Mouse (Mus musculus) limb, embryonic 12.5 days (tissue): Measurements from ENCODE around the gene Anp32a. TPM values are rescaled to one million over a fixed set of nuclear protein-coding genes. Genes with fewer than 3 reads are reported as not detected.

Experiments used
- ATAC-seq: fragments of 200-750 bp; cut with Nextera tagmentation; 2 replicates; pipeline ENCODE4 v1.8.0; 2017; ENCODE audit warnings: low read depth, moderate TSS enrichment; ENCODE audit not compliant: insufficient number of reproducible peaks, insufficient read depth, low FRiP score, low TSS enrichment
- H3K27ac ChIP-seq: fragments of 300-500 bp; sonication (generic); 2 replicates; pipeline ENCODE4 v1.5.1; 2016; ENCODE audit warnings: mild to moderate bottlenecking, moderate library complexity
- H3K27me3 ChIP-seq: fragments of 300-500 bp; sonication (generic); 2 replicates; pipeline ENCODE4 v1.6.1; 2016; ENCODE audit warnings: mild to moderate bottlenecking, moderate library complexity
- H3K36me3 ChIP-seq: fragments of 300-500 bp; sonication (generic); 2 replicates; pipeline ENCODE4 v1.6.1; 2016; ENCODE audit warnings: mild to moderate bottlenecking, moderate library complexity
- H3K4me1 ChIP-seq: fragments of 300-500 bp; sonication (generic); replicated peaks from 2 replicates; pipeline ENCODE4 v1.6.1; 2016
- H3K4me2 ChIP-seq: fragments of 300-500 bp; sonication (generic); 2 replicates; pipeline ENCODE4 v1.6.1; 2016; ENCODE audit warnings: mild to moderate bottlenecking, moderate library complexity
- H3K4me3 ChIP-seq: fragments of 300-500 bp; sonication (generic); replicated peaks from 2 replicates; pipeline ENCODE4 v1.5.1; 2016; ENCODE audit warnings: mild to moderate bottlenecking
- H3K9ac ChIP-seq: fragments of 300-500 bp; sonication (generic); replicated peaks from 2 replicates; pipeline ENCODE4 v1.6.1; 2016; ENCODE audit warnings: mild to moderate bottlenecking, moderate library complexity
- H3K9me3 ChIP-seq: fragments of 300-500 bp; sonication (generic); 2 replicates; pipeline ENCODE4 v1.6.1; 2016; ENCODE audit warnings: mild to moderate bottlenecking, moderate library complexity
- WGBS: fragments of 180-500 bp; shearing (Covaris S2); methylation state at CpG from one replicate; pipeline ENCODE4 v1.1.7; 2016; 5-methylcytosine and 5-hydroxymethylcytosine counted together
- polyA plus RNA-seq: library from polyadenylated mRNA; unstranded; fragments of >200 nt; fragmentation: Nextera tagmentation; extraction: Ambion mirVana; gene quantifications from 2 replicates; pipeline ENCODE4 v1.2.1, GENCODE M21; 2016

The Anp32a gene
- polyA plus RNA-seq, 1 experiment from 2014 or later, result 231 TPM

- Histone ChIP-seq H3K4me2 (peak overlapping the region; percentile 72), H3K27me3 (no peaks in the 10 kb centered on the region), H3K9me3 (no peaks in the 10 kb centered on the region), H3K9ac (peak overlapping the region; percentile 98), H3K4me3 (peak overlapping the region; percentile 91), H3K27ac (peak overlapping the region; percentile 100), H3K4me1 (peaks cover 10% of the 10 kb centered on the region), H3K36me3 (no peaks in the 10 kb centered on the region)
- ATAC-seq, result 0 out of 2 replicates have a peak, but pooled peaks have one; percentile 9
- 1% methylated on average over 42 of the region's 48 CpGs for WGBS
These were observed 581 bp upstream of the Anp32a start for GRCm38 (mm10) chr9:62340301-62341122.

- H3K4me3 ChIP-seq, result peak overlapping the region; percentile 91
- no peaks in the 10 kb centered on the region for H3K9me3 ChIP-seq
- peak overlapping the region; percentile 72 for H3K4me2 ChIP-seq
- no peaks in the 10 kb centered on the region for H3K36me3 ChIP-seq
- H3K27ac ChIP-seq, result peak overlapping the region; percentile 100
- no peaks in the 10 kb centered on the region for H3K27me3 ChIP-seq
- under 1% methylated on average over 52 of the region's 54 CpGs for WGBS
- peak overlapping the region; percentile 98 for H3K9ac ChIP-seq
- H3K4me1 ChIP-seq, result peaks cover 23% of the 10 kb centered on the region
- no peak for ATAC-seq
These were observed 778 bp downstream of the Anp32a start for GRCm38 (mm10) chr9:62341701-62342440.

GRCm38 (mm10) chr9:62342441-62343191, 1.5 kb downstream of the Anp32a start:
- Histone ChIP-seq H3K9ac (peak overlapping the region; percentile 98), H3K27ac (peak overlapping the region; percentile 100), H3K36me3 (no peaks in the 10 kb centered on the region), H3K4me2 (peak overlapping the region; percentile 72), H3K27me3 (no peaks in the 10 kb centered on the region), H3K4me3 (peak overlapping the region; percentile 91), H3K9me3 (no peaks in the 10 kb centered on the region), H3K4me1 (peaks cover 29% of the 10 kb centered on the region)
- no peak; the same call in 1 of the 2 replicates for ATAC-seq
- under 1% methylated on average over 48 of the region's 48 CpGs for WGBS

- Histone ChIP-seq H3K27ac (peak overlapping the region; percentile 100), H3K4me1 (peaks cover 31% of the 10 kb centered on the region), H3K4me3 (peak overlapping the region; percentile 91), H3K9ac (peak overlapping the region; percentile 98), H3K27me3 (no peaks in the 10 kb centered on the region), H3K36me3 (no peaks in the 10 kb centered on the region), H3K9me3 (no peaks in the 10 kb centered on the region), H3K4me2 (peak overlapping the region; percentile 72)
- WGBS, result under 1% methylated on average over 50 of the region's 56 CpGs
- ATAC-seq, result peak; percentile 39; the same call in 1 of the 2 replicates
These were observed 2.3 kb downstream of the Anp32a start for GRCm38 (mm10) chr9:62343192-62343903.

GRCm38 (mm10) chr9:62343904-62344491, 2.9 kb downstream of the Anp32a start:
- no peaks in the 10 kb centered on the region; the same call in 1 of the 2 replicates for H3K36me3 ChIP-seq
- H3K9me3 ChIP-seq, result no peaks in the 10 kb centered on the region
- WGBS, result under 1% methylated on average over 45 of the region's 52 CpGs
- H3K27me3 ChIP-seq, result no peaks in the 10 kb centered on the region
- peak overlapping the region; percentile 100 for H3K27ac ChIP-seq
- peaks cover 37% of the 10 kb centered on the region for H3K4me1 ChIP-seq
- ATAC-seq, result 0 out of 2 replicates have a peak, but pooled peaks have one; percentile 12
- peak overlapping the region; percentile 98 for H3K9ac ChIP-seq
- peak overlapping the region; percentile 72 for H3K4me2 ChIP-seq
- peak overlapping the region; percentile 91 for H3K4me3 ChIP-seq

GRCm38 (mm10) chr9:62344545-62344944, 3.5 kb downstream of the Anp32a start:
- Histone ChIP-seq H3K4me3 (peak overlapping the region; percentile 91), H3K27me3 (no peaks in the 10 kb centered on the region), H3K36me3 (no peaks in the 10 kb centered on the region; the same call in 1 of the 2 replicates), H3K4me2 (peak overlapping the region; percentile 72), H3K9ac (peak overlapping the region; percentile 98), H3K27ac (peak overlapping the region; percentile 100), H3K4me1 (peaks cover 43% of the 10 kb centered on the region), H3K9me3 (no peaks in the 10 kb centered on the region)
- no peak for ATAC-seq
- WGBS, result 0% methylated on average over 26 of the region's 26 CpGs

- H3K27me3 ChIP-seq, result no peaks in the 10 kb centered on the region
- ATAC-seq, result no peak
- peak overlapping the region; percentile 100 for H3K27ac ChIP-seq
- no peaks in the 10 kb centered on the region; the same call in 1 of the 2 replicates for H3K36me3 ChIP-seq
- peak overlapping the region; percentile 72 for H3K4me2 ChIP-seq
- H3K9me3 ChIP-seq, result no peaks in the 10 kb centered on the region
- WGBS, result 5% methylated on average over 11 of the region's 11 CpGs
- H3K4me3 ChIP-seq, result peak overlapping the region; percentile 91
- H3K4me1 ChIP-seq, result peaks cover 48% of the 10 kb centered on the region
- H3K9ac ChIP-seq, result peak overlapping the region; percentile 98
These were observed 4.0 kb downstream of the Anp32a start for GRCm38 (mm10) chr9:62345081-62345481.

GRCm38 (mm10) chr9:62345633-62346387, 4.7 kb downstream of the Anp32a start:
- peak overlapping the region; percentile 98; the same call in 1 of the 2 replicates for H3K9ac ChIP-seq
- peaks cover 52% of the 10 kb centered on the region for H3K4me1 ChIP-seq
- peak overlapping the region; percentile 100 for H3K27ac ChIP-seq
- H3K4me2 ChIP-seq, result peak overlapping the region; percentile 72
- no peak for ATAC-seq
- peak overlapping the region; percentile 91 for H3K4me3 ChIP-seq
- 59% methylated on average over 9 of the region's 9 CpGs for WGBS
- H3K9me3 ChIP-seq, result no peaks in the 10 kb centered on the region
- no peaks in the 10 kb centered on the region; the same call in 1 of the 2 replicates for H3K36me3 ChIP-seq
- H3K27me3 ChIP-seq, result no peaks in the 10 kb centered on the region

- no peak overlapping the region for H3K4me3 ChIP-seq
- ATAC-seq, result no peak
- H3K4me1 ChIP-seq, result peaks cover 56% of the 10 kb centered on the region
- H3K27ac ChIP-seq, result no peak overlapping the region
- H3K9me3 ChIP-seq, result no peaks in the 10 kb centered on the region
- WGBS, result 73% methylated on average over 6 of the region's 6 CpGs
- 0 out of 2 replicates have a peak overlapping the region, but pooled peaks have one; percentile 18 for H3K9ac ChIP-seq
- peak overlapping the region; percentile 72 for H3K4me2 ChIP-seq
- H3K27me3 ChIP-seq, result no peaks in the 10 kb centered on the region
- H3K36me3 ChIP-seq, result no peaks in the 10 kb centered on the region; the same call in 1 of the 2 replicates
These were observed 5.2 kb downstream of the Anp32a start for GRCm38 (mm10) chr9:62346388-62346679.
